Mouse (Mus musculus): ENCODE measurements around the gene Sh3kbp1. TPM values are rescaled to one million over a fixed set of nuclear protein-coding genes. Genes with fewer than 3 reads are reported as not detected.
"Not testable (repeated sequence)": the region's sequence is repeated elsewhere in the genome, so short reads cannot be mapped to it uniquely, and the experiment has no call there.

Gene Sh3kbp1
- 41.5 and 42.5 TPM in 2 replicates for polyA plus RNA-seq (2014; fragmentation: Nextera tagmentation; extraction: Ambion mirVana)

- peak within 1 kb of the TSS; percentile 52 for H3K4me3 ChIP-seq (ENCODE audit: low read depth, low read length)
- ATAC-seq (ENCODE audit: insufficient read depth), result peak; percentile 93
- peak within 1 kb of the TSS; percentile 58 for H3K9ac ChIP-seq
- H3K36me3 ChIP-seq (ENCODE audit: insufficient read depth), result no peaks in the 10 kb centered on the region
- H3K9me3 ChIP-seq (ENCODE audit: low read depth, low read length), result no peaks in the 10 kb centered on the region
- 10% methylated on average over 53 of the region's 60 CpGs for WGBS
- H3K27me3 ChIP-seq (ENCODE audit: insufficient read depth, low read length), result no peaks in the 10 kb centered on the region
- peak within 1 kb of the TSS; percentile 66 for H3K4me2 ChIP-seq
- H3K4me1 ChIP-seq (ENCODE audit: insufficient read depth), result no peaks in the 10 kb centered on the region
- H3K27ac ChIP-seq (ENCODE audit: low read depth), result peak within 1 kb of the TSS; percentile 73; the same call in 1 of the 2 replicates
- 0 out of 2 replicates have a peak, but pooled peaks have one; percentile 16 for TF ChIP-seq CTCF (IDR thresholded peaks at IDR 0.05; ENCODE audit: low read depth)
- DNase-seq, result peak; percentile 81
Measured at GRCm38 (mm10) chrX:159626907-159627587, at the start of gene Sh3kbp1. Gene Sh3kbp1 (plus strand): TSS chrX:159627272.

- not testable (repeated sequence) for H3K4me2 ChIP-seq; H3K36me3 ChIP-seq (ENCODE audit: insufficient read depth); H3K27me3 ChIP-seq (ENCODE audit: insufficient read depth, low read length); H3K4me1 ChIP-seq (ENCODE audit: insufficient read depth); H3K9me3 ChIP-seq (ENCODE audit: low read depth, low read length); H3K9ac ChIP-seq; ATAC-seq (ENCODE audit: insufficient read depth); H3K27ac ChIP-seq (ENCODE audit: low read depth); H3K4me3 ChIP-seq (ENCODE audit: low read depth, low read length); DNase-seq
- WGBS, result 84% methylated on average over 7 of the region's 7 CpGs
Measured at GRCm38 (mm10) chrX:159584738-159585137, 42.3 kb upstream of the Sh3kbp1 start.

- Histone ChIP-seq H3K4me1 (ENCODE audit: insufficient read depth) (no peaks in the 10 kb centered on the region), H3K27me3 (ENCODE audit: insufficient read depth, low read length) (no peaks in the 10 kb centered on the region), H3K27ac (ENCODE audit: low read depth) (no peak overlapping the region), H3K9ac (no peak overlapping the region), H3K9me3 (ENCODE audit: low read depth, low read length) (no peaks in the 10 kb centered on the region), H3K36me3 (ENCODE audit: insufficient read depth) (no peaks in the 10 kb centered on the region), H3K4me3 (ENCODE audit: low read depth, low read length) (no peak overlapping the region), H3K4me2 (no peak overlapping the region)
- no peak for TF ChIP-seq CTCF (IDR thresholded peaks at IDR 0.05; ENCODE audit: low read depth)
- no peak for ATAC-seq (ENCODE audit: insufficient read depth)
- DNase-seq, result peak; percentile 1
- WGBS, result 46% methylated on average over 1 of the region's 1 CpGs
Measured at GRCm38 (mm10) chrX:159591633-159592032, 35.4 kb upstream of the Sh3kbp1 start.

DNA sequence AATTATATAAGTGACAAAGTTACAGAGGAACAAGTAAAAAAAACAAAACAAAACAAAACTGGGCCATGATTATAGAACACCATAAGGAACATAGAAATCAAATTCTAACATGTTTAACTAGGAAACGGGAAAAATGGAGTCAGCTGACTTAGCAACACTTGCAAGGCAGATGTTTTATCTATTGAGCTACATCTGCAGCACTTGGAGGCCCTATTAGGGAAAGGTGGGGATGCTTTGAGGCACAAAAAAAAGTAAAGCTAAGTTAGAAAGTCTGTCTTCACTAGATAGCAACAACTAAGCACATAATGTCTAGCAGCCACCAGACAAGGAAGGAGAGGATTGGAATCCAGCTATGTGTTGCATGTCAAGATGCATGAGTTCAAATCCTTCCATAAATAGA, 29.6 kb upstream of the Sh3kbp1 start:
- Histone ChIP-seq H3K9me3 (ENCODE audit: low read depth, low read length) (no peaks in the 10 kb centered on the region), H3K27me3 (ENCODE audit: insufficient read depth, low read length) (no peaks in the 10 kb centered on the region), H3K4me2 (no peak overlapping the region), H3K9ac (no peak overlapping the region), H3K4me3 (ENCODE audit: low read depth, low read length) (no peak overlapping the region), H3K27ac (ENCODE audit: low read depth) (no peak overlapping the region), H3K4me1 (ENCODE audit: insufficient read depth) (no peaks in the 10 kb centered on the region), H3K36me3 (ENCODE audit: insufficient read depth) (no peaks in the 10 kb centered on the region)
- ATAC-seq (ENCODE audit: insufficient read depth) (no peak), DNase-seq (no peak)
- WGBS, result 46% methylated on average over 1 of the region's 1 CpGs
- no peak for TF ChIP-seq CTCF (IDR thresholded peaks at IDR 0.05; ENCODE audit: low read depth)

- Histone ChIP-seq H3K4me1 (ENCODE audit: insufficient read depth) (no peaks in the 10 kb centered on the region), H3K36me3 (ENCODE audit: insufficient read depth) (no peaks in the 10 kb centered on the region), H3K27ac (ENCODE audit: low read depth) (no peak overlapping the region), H3K9me3 (ENCODE audit: low read depth, low read length) (no peaks in the 10 kb centered on the region), H3K4me3 (ENCODE audit: low read depth, low read length) (no peak overlapping the region), H3K9ac (no peak overlapping the region), H3K27me3 (ENCODE audit: insufficient read depth, low read length) (no peaks in the 10 kb centered on the region), H3K4me2 (no peak overlapping the region)
- no peak for DNase-seq
- no peak for ATAC-seq (ENCODE audit: insufficient read depth)
- TF ChIP-seq CTCF (IDR thresholded peaks at IDR 0.05; ENCODE audit: low read depth), result no peak
- WGBS, result 75% methylated on average over 2 of the region's 2 CpGs
Measured at GRCm38 (mm10) chrX:159604832-159605231, 22.2 kb upstream of the Sh3kbp1 start.

- H3K9ac ChIP-seq, result no peak overlapping the region
- no peaks in the 10 kb centered on the region for H3K36me3 ChIP-seq (ENCODE audit: insufficient read depth)
- no peak overlapping the region for H3K27ac ChIP-seq (ENCODE audit: low read depth)
- TF ChIP-seq CTCF (IDR thresholded peaks at IDR 0.05; ENCODE audit: low read depth), result peak; percentile 38
- peak; percentile 59 for DNase-seq
- H3K4me3 ChIP-seq (ENCODE audit: low read depth, low read length), result no peak overlapping the region
- no peaks in the 10 kb centered on the region for H3K4me1 ChIP-seq (ENCODE audit: insufficient read depth)
- no peaks in the 10 kb centered on the region for H3K27me3 ChIP-seq (ENCODE audit: insufficient read depth, low read length)
- no peaks in the 10 kb centered on the region for H3K9me3 ChIP-seq (ENCODE audit: low read depth, low read length)
- ATAC-seq (ENCODE audit: insufficient read depth), result no peak
- WGBS, result 40% methylated on average over 6 of the region's 6 CpGs
- H3K4me2 ChIP-seq, result no peak overlapping the region
Measured at GRCm38 (mm10) chrX:159606936-159607335, 20.1 kb upstream of the Sh3kbp1 start.

DNA sequence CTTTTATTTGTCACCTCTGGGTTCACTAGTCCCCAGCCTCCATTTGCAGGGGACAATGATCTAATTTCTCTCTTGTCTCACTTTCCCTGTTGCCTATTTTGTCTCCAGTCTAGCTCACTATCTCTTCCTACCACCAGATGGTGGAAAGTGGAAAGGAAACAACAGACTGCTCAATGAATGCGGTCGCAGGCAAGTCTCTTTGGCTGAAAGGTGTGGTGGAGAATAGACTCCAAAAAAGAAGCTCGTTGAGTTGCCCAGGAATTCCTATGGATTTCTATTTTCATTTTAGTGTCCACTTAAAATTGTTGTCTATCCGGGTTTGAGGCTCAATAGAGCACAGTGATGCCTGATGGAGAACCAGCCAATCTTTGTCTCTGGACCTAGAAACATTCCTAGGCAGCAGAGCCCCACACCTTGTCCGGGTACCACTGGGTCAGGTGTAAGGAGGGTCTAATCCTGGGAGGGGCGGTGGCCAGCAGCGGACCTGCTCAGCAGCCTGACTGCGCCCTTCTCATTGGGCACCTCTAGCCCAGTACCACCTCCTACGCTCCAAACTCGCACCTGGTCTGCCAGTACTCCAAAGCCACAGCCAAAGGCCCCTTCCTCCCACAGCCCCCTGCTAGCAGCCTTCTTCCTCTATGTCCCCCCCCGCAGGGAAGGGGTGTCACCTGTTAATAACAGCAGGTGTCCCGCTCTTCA, 715 bp upstream of the Sh3kbp1 start:
- Histone ChIP-seq H3K4me1 (ENCODE audit: insufficient read depth) (no peaks in the 10 kb centered on the region), H3K36me3 (ENCODE audit: insufficient read depth) (no peaks in the 10 kb centered on the region), H3K4me2 (peak overlapping the region; percentile 66), H3K9ac (no peak overlapping the region), H3K9me3 (ENCODE audit: low read depth, low read length) (no peaks in the 10 kb centered on the region), H3K4me3 (ENCODE audit: low read depth, low read length) (peak overlapping the region; percentile 52), H3K27ac (ENCODE audit: low read depth) (no peak overlapping the region), H3K27me3 (ENCODE audit: insufficient read depth, low read length) (no peaks in the 10 kb centered on the region)
- 18% methylated on average over 12 of the region's 12 CpGs for WGBS
- peak; percentile 61 for TF ChIP-seq CTCF (IDR thresholded peaks at IDR 0.05; ENCODE audit: low read depth)
- peak; percentile 51 for DNase-seq
- peak; percentile 63 for ATAC-seq (ENCODE audit: insufficient read depth)

Measured in lung, embryonic 14.5 days (tissue).